In genomic region chr5:118688886-118689835, GRCm38 (mm10) we compare ENCODE assay signal across 20 mouse cellular contexts.
DNase-seq lines count a peak whose midpoint lies in the region; ATAC-seq and TF ChIP-seq lines count a peak whose summit lies in the region.
"Had no signal": no experiment of that assay in that cellular context is flagged by ENCODE, and none has a peak within 500 bp of the region (broad histone marks: within the 10 kb centered on the region; RNA-seq: fewer than 3 reads in every experiment).

No protein-coding gene starts in this region.

- no peaks in the 10 kb centered on the region for H3K27me3 ChIP-seq in heart, embryonic 15.5 days
- H3K27me3 ChIP-seq in cerebellum, adult 2 months (ENCODE audit: control insufficient read depth, insufficient read depth, low read length): no peaks in the 10 kb centered on the region
- no peaks in the 10 kb centered on the region for H3K27me3 ChIP-seq in liver, embryonic 12.5 days (replicated peaks)
- H3K27me3 ChIP-seq: limb, embryonic 13.5 days; midbrain, embryonic 12.5 days had no signal

- H3K9ac ChIP-seq in heart, embryonic 15.5 days: no peak overlapping the region
- H3K9ac ChIP-seq in liver, embryonic 12.5 days: no peak overlapping the region
- H3K9ac ChIP-seq: limb, embryonic 13.5 days; lung, embryonic 15.5 days; midbrain, embryonic 12.5 days had no signal

- H3K9me3 ChIP-seq in heart, embryonic 15.5 days (replicated peaks): no peaks in the 10 kb centered on the region
- no peaks in the 10 kb centered on the region for H3K9me3 ChIP-seq in liver, embryonic 12.5 days (replicated peaks)
- H3K9me3 ChIP-seq: limb, embryonic 13.5 days; lung, embryonic 15.5 days; midbrain, embryonic 12.5 days had no signal

- H3K36me3 ChIP-seq in heart, embryonic 15.5 days: no peaks in the 10 kb centered on the region
- H3K36me3 ChIP-seq in liver, embryonic 12.5 days: peaks cover 15% of the 10 kb centered on the region
- H3K36me3 ChIP-seq: lung, embryonic 15.5 days; midbrain, embryonic 12.5 days had no signal

- no peak for TF ChIP-seq CTCF in cerebellum, adult 2 months (IDR thresholded peaks at IDR 0.05; ENCODE audit: borderline replicate concordance, insufficient read depth, low read depth, low read length)

- H3K4me1 ChIP-seq in heart, embryonic 15.5 days (replicated peaks): peaks cover 25% of the 10 kb centered on the region
- H3K4me1 ChIP-seq in cerebellum, adult 2 months (ENCODE audit: control insufficient read depth, insufficient read depth, low read length): peaks cover 29% of the 10 kb centered on the region
- peaks cover 53% of the 10 kb centered on the region for H3K4me1 ChIP-seq in liver, embryonic 12.5 days

- H3K4me2 ChIP-seq in heart, embryonic 15.5 days: no peak overlapping the region
- no peak overlapping the region for H3K4me2 ChIP-seq in liver, embryonic 12.5 days
- H3K4me2 ChIP-seq: heart, embryonic 11.5 days; limb, embryonic 13.5 days; lung, embryonic 15.5 days; midbrain, embryonic 12.5 days had no signal

- no peak for DNase-seq in heart, adult 11 months
- DNase-seq in cerebellum, adult 2 months: peak; percentile 74 to 88
- peak; percentile 67 for DNase-seq in gonadal fat pad, adult 2 months (ENCODE audit: low read depth)
- peak; percentile 79 for DNase-seq in lung, postnatal 36 days
- DNase-seq in left cerebral cortex, adult 8-10 months (ENCODE audit: low spot score in 2 of 2): no peak
- DNase-seq: B cell, adult 2 months; embryo, embryonic 11 days; heart, postnatal 36 days; kidney, adult 9 months; spleen, adult 18-20 months; thymus, postnatal 4 days had no signal

- ATAC-seq in heart, embryonic 15.5 days (replicated peaks; ENCODE audit: insufficient number of reproducible peaks, insufficient read depth, low FRiP score, low read depth): 0 out of 2 replicates have a peak, but pooled peaks have one; percentile 22
- no peak for ATAC-seq in megakaryocyte-erythroid progenitor cell, adult 5-6 weeks (replicated peaks; ENCODE audit: low FRiP score, low TSS enrichment, poor library complexity, severe bottlenecking)
- no peak for ATAC-seq in liver, embryonic 12.5 days
- ATAC-seq: forebrain, embryonic 14.5 days; hindbrain, embryonic 16.5 days had no signal

- WGBS in heart, embryonic 15.5 days: 67% methylated on average over 14 of the region's 15 CpGs
- 40% methylated on average over 15 of the region's 15 CpGs for WGBS in cerebellum, adult 2 months
- 84% methylated on average over 14 of the region's 15 CpGs for WGBS in liver, embryonic 12.5 days (ENCODE audit: insufficient replicate concordance)

- no peak overlapping the region for H3K4me3 ChIP-seq in heart, embryonic 15.5 days
- no peak overlapping the region for H3K4me3 ChIP-seq in cerebellum, adult 2 months (replicated peaks; ENCODE audit: insufficient read depth, low read depth, low read length)
- no peak overlapping the region for H3K4me3 ChIP-seq in liver, embryonic 12.5 days
- H3K4me3 ChIP-seq: limb, embryonic 13.5 days; lung, embryonic 15.5 days; midbrain, embryonic 12.5 days had no signal

- H3K27ac ChIP-seq in heart, embryonic 15.5 days: no peak overlapping the region
- no peak overlapping the region for H3K27ac ChIP-seq in cerebellum, adult 2 months (ENCODE audit: insufficient read depth, low read length)
- H3K27ac ChIP-seq in liver, embryonic 12.5 days: no peak overlapping the region
- H3K27ac ChIP-seq: limb, embryonic 13.5 days; lung, embryonic 15.5 days; midbrain, embryonic 12.5 days had no signal

- TF ChIP-seq POLR2A in cerebellum, adult 2 months (IDR thresholded peaks at IDR 0.05; ENCODE audit: borderline replicate concordance, insufficient read depth, low read length): no peak

Comparison
In these comparisons a context has a peak if more than half of its experiments do, and no peak if none do; other contexts are left out.
1. DNase-seq: peak in cerebellum, adult 2 months (2 of 2), gonadal fat pad, adult 2 months (single experiment) and lung, postnatal 36 days (single experiment); none in heart, adult 11 months (single experiment) and left cerebral cortex, adult 8-10 months (0 of 2).